Mouse (Mus musculus): ENCODE measurements around the gene Dcaf15.

GRCm38 (mm10) chr8:84115646-84116045, 11.1 kb upstream of the Dcaf15 start:
- TF ChIP-seq CTCF (IDR thresholded peaks at IDR 0.05; ENCODE audit: low read depth, low read length) (no peak), POLR2A (IDR thresholded peaks at IDR 0.05; ENCODE audit: insufficient read depth, low read length) (no peak)

Data from ES-Bruce4 (cell line).